Mouse (Mus musculus) CH12.LX (cell line): Measurements from ENCODE around the gene Atxn7l1. TPM values are rescaled to one million over a fixed set of nuclear protein-coding genes. Genes with fewer than 3 reads are reported as not detected.

Source experiments
- DNase-seq: peaks from one replicate; pipeline ENCODE4 v3.0.0-alpha.2; 2013; ENCODE audit errors: extremely low read depth
- H3K27ac ChIP-seq: 2 replicates; pipeline ENCODE4 v1.5.1; 2012; ENCODE audit warnings: low read depth, mild to moderate bottlenecking, control low read depth, moderate library complexity; ENCODE audit not compliant: insufficient read depth
- H3K27me3 ChIP-seq: replicated peaks from 2 replicates; pipeline ENCODE3; 2012; ENCODE audit warnings: inconsistent platforms
- H3K36me3 ChIP-seq, 2 experiments: replicated peaks in 1 of 2; 2 replicates each; pipeline versions ENCODE3 to v1.6.1; 2012; ENCODE audit warnings: inconsistent platforms in 1 of 2, low read length in 1 of 2, mild to moderate bottlenecking in 1 of 2, mixed read lengths in 1 of 2, moderate library complexity in 1 of 2; ENCODE audit not compliant: control insufficient read depth in 1 of 2, insufficient read depth in 1 of 2
- H3K4me1 ChIP-seq, 2 experiments: 2 replicates each; pipeline ENCODE4 v1.6.1; 2012; ENCODE audit warnings: inconsistent platforms in 1 of 2, moderate library complexity in 1 of 2; ENCODE audit not compliant: insufficient read depth in 2 of 2, control insufficient read depth in 1 of 2
- H3K4me2 ChIP-seq: 2 replicates; pipeline ENCODE4 v1.6.1; 2012; ENCODE audit warnings: low read depth, mild to moderate bottlenecking, control low read depth; ENCODE audit not compliant: poor library complexity, insufficient read depth, severe bottlenecking
- H3K4me3 ChIP-seq, 3 experiments: fragments of 150-350 bp in 1 of 3; sonication (generic) in 1 of 3; replicated peaks in 1 of 3; 2 replicates each; pipeline versions ENCODE3 to v1.5.1; 2011 to 2012; ENCODE audit warnings: low read depth in 2 of 3, low read length in 2 of 3, mild to moderate bottlenecking in 2 of 3, moderate library complexity in 2 of 3, control low read depth in 1 of 3, improper control_type of control experiment in 1 of 3, inconsistent platforms in 1 of 3, mixed read lengths in 1 of 3; ENCODE audit not compliant: poor library complexity in 1 of 3
- H3K79me2 ChIP-seq: replicated peaks from 2 replicates; pipeline ENCODE4 v1.6.1; 2012; ENCODE audit warnings: mild to moderate bottlenecking, moderate library complexity; ENCODE audit not compliant: control insufficient read depth, poor library complexity, insufficient read depth, severe bottlenecking; ENCODE audit errors: extremely low read depth
- H3K9ac ChIP-seq: 2 replicates; pipeline ENCODE4 v1.6.1; 2012; ENCODE audit warnings: low read depth, mild to moderate bottlenecking, control low read depth, moderate library complexity; ENCODE audit not compliant: insufficient read depth
- H3K9me3 ChIP-seq: replicated peaks from 2 replicates; pipeline ENCODE3; 2012; ENCODE audit warnings: low read length, inconsistent platforms, mixed read lengths
- BHLHE40 ChIP-seq: IDR thresholded peaks from 2 replicates; pipeline ENCODE4 v1.6.1; 2011; ENCODE audit warnings: mild to moderate bottlenecking, low read depth, low read length, improper control_type of control experiment
- CHD2 ChIP-seq: IDR thresholded peaks from 2 replicates; pipeline ENCODE4 v1.6.1; 2011; ENCODE audit warnings: low read length, improper control_type of control experiment
- ELF1 ChIP-seq: IDR thresholded peaks from 2 replicates; pipeline ENCODE4 v1.6.1; 2014; ENCODE audit warnings: low read depth, mild to moderate bottlenecking, inconsistent platforms, low read length, improper control_type of control experiment
- EP300 ChIP-seq: IDR thresholded peaks from 2 replicates; pipeline ENCODE4 v1.6.1; 2011; ENCODE audit warnings: low read length, improper control_type of control experiment
- HCFC1 ChIP-seq: IDR thresholded peaks from 2 replicates; pipeline ENCODE4 v1.6.1; 2012; ENCODE audit warnings: low read depth, mild to moderate bottlenecking, inconsistent platforms, low read length, improper control_type of control experiment
- IRF4 ChIP-seq: IDR thresholded peaks from 2 replicates; pipeline ENCODE4 v1.6.1; 2014; ENCODE audit warnings: low read depth, mild to moderate bottlenecking, inconsistent platforms, low read length, improper control_type of control experiment
- JUN ChIP-seq: IDR thresholded peaks from 2 replicates; pipeline ENCODE4 v1.6.1; 2011; ENCODE audit warnings: low read depth, mild to moderate bottlenecking, low read length, improper control_type of control experiment, moderate library complexity; ENCODE audit not compliant: insufficient read depth
- JUND ChIP-seq: conservative IDR thresholded peaks from 2 replicates; pipeline ENCODE4 v1.6.1; 2011; ENCODE audit warnings: low read depth, low read length, improper control_type of control experiment
- KAT2A ChIP-seq: IDR thresholded peaks from 2 replicates; pipeline ENCODE4 v1.6.1; 2012; ENCODE audit warnings: low read length, improper control_type of control experiment, inconsistent platforms; ENCODE audit not compliant: insufficient replicate concordance
- MAFK ChIP-seq: IDR thresholded peaks from 2 replicates; pipeline ENCODE4 v1.6.1; 2011; ENCODE audit warnings: low read length, improper control_type of control experiment; ENCODE audit not compliant: insufficient replicate concordance
- MAZ ChIP-seq: IDR thresholded peaks from 2 replicates; pipeline ENCODE4 v1.6.1; 2012; ENCODE audit warnings: low read depth, mild to moderate bottlenecking, inconsistent platforms, low read length, improper control_type of control experiment, moderate library complexity
- MYC ChIP-seq: IDR thresholded peaks from 2 replicates; pipeline ENCODE4 v1.6.1; 2011; ENCODE audit warnings: low read depth, mild to moderate bottlenecking, improper control_type of control experiment, low read length
- NELFE ChIP-seq: IDR thresholded peaks from 2 replicates; pipeline ENCODE4 v1.6.1; 2011; ENCODE audit warnings: low read depth, low read length, improper control_type of control experiment
- PAX5 ChIP-seq: IDR thresholded peaks from 2 replicates; pipeline ENCODE4 v1.6.1; 2012; ENCODE audit warnings: low read length, inconsistent platforms, mixed read lengths
- POLR2A ChIP-seq: IDR thresholded peaks from 2 replicates; pipeline ENCODE4 v1.6.1; 2011; ENCODE audit warnings: low read depth, mild to moderate bottlenecking, improper control_type of control experiment, low read length
- POLR2AphosphoS2 ChIP-seq: IDR thresholded peaks from 2 replicates; pipeline ENCODE4 v1.6.1; 2011; ENCODE audit warnings: low read depth, low read length, improper control_type of control experiment
- RAD21 ChIP-seq: IDR thresholded peaks from 2 replicates; pipeline ENCODE4 v1.6.1; 2011; ENCODE audit warnings: low read depth, mild to moderate bottlenecking, low read length, improper control_type of control experiment, moderate library complexity
- RCOR1 ChIP-seq: conservative IDR thresholded peaks from 2 replicates; pipeline ENCODE4 v1.6.1; 2012; ENCODE audit warnings: low read depth, mild to moderate bottlenecking, inconsistent platforms, low read length, improper control_type of control experiment
- TBP ChIP-seq: conservative IDR thresholded peaks from 2 replicates; pipeline ENCODE4 v1.6.1; 2011; ENCODE audit warnings: low read depth, low read length, improper control_type of control experiment
- TCF12 ChIP-seq: IDR thresholded peaks from 2 replicates; pipeline ENCODE4 v1.6.1; 2014; ENCODE audit warnings: low read depth, mild to moderate bottlenecking, inconsistent platforms, low read length, improper control_type of control experiment
- UBTF ChIP-seq: IDR thresholded peaks from 2 replicates; pipeline ENCODE4 v1.6.1; 2012; ENCODE audit warnings: low read depth, mild to moderate bottlenecking, inconsistent platforms, low read length, improper control_type of control experiment, moderate library complexity
- USF2 ChIP-seq: conservative IDR thresholded peaks from 2 replicates; pipeline ENCODE4 v1.6.1; 2011; ENCODE audit warnings: low read depth, low read length, improper control_type of control experiment
- ZMIZ1 ChIP-seq: IDR thresholded peaks from 2 replicates; pipeline ENCODE4 v1.6.1; 2012; ENCODE audit warnings: low read depth, mild to moderate bottlenecking, inconsistent platforms, low read length, improper control_type of control experiment
- ZNF384 ChIP-seq: IDR thresholded peaks from 2 replicates; pipeline ENCODE4 v1.6.1; 2012; ENCODE audit warnings: low read depth, low read length, improper control_type of control experiment, inconsistent platforms
- dilution Hi-C: fragments of 300-500 bp; cut with MboI; formaldehyde crosslinking; loops from 2 replicates; pipeline ENCODE4 v1.14.3; 2020; ENCODE audit warnings: low sequenced_read_pairs; ENCODE audit not compliant: extremely low pct_unique_long_range_greater_than_20kb, extremely low pct_ligation_motif_present
- in situ Hi-C: fragments of 300-500 bp; cut with MboI; formaldehyde crosslinking; loops from 3 replicates; pipeline ENCODE4 v1.14.3; 2019; ENCODE audit warnings: low sequenced_read_pairs, low pct_ligation_motif_present, low pct_unique_long_range_greater_than_20kb, mixed read lengths
- polyA plus RNA-seq: library from polyadenylated mRNA; unstranded; fragments of >175 nt; gene quantifications from 2 replicates; pipeline ENCODE4 v1.2.1, GENCODE M21; 2012; ENCODE audit warnings: low read depth; ENCODE audit not compliant: insufficient read length
- total RNA-seq, 2 experiments: library from RNA; depleted of rRNA; stranded (reverse); fragments of 300-350 nt in 1 of 2; fragments of >200 nt in 1 of 2; gene quantifications; 2 replicates each; pipeline ENCODE4 v1.2.3; 2012 to 2014

The Atxn7l1 gene
- total and polyA plus RNA-seq, 3 experiments, result 8.6 to 55.7 (median 9.0) TPM

DNA sequence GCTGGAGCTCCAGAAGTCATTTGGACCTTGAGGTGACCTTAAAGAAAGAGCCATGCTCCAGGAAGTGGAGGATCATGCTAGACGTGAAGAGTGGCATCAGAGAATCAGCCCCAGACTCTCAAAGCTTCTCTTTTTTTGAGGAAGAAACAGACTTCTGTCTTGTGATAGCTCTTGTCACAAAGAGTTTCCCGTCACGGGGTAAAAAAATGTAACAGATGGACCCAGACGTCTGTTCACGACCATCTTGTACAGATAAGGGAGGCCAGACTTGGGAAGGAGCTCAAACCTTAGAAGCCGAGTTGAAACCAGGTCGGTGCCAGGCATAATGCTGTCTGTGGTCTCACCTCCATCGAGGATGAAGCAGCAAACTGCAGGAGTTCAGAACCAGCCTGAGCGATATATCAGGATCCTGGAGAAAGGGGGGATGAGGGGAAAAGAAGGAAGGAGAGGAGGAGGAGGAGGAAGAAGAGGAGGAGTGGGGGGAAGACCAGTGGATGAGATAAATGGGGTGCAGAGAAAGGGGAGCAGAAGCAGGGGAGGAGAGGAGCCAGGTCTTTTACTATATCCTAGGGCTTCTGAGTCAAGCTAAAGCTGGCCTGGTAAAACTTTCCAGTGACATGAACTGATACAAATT lies 21.8 kb upstream of the Atxn7l1 start:
- H3K4me1 ChIP-seq, result 0 out of 4 replicates have a peak, but pooled peaks cover 0 to 2% of the 10 kb centered on the region in 2 experiments
- H3K9ac ChIP-seq, result no peak overlapping the region
- dilution Hi-C loops, result no loop called here
- DNase-seq, result no peak
- TF ChIP-seq POLR2A (no peak), PAX5 (no peak), JUND (no peak), MYC (no peak), ZNF384 (no peak), RAD21 (no peak), USF2 (no peak), ZMIZ1 (no peak), TBP (no peak), KAT2A (no peak), NELFE (no peak), HCFC1 (no peak), UBTF (no peak), IRF4 (no peak), EP300 (no peak), BHLHE40 (no peak), CHD2 (no peak), POLR2AphosphoS2 (no peak), ELF1 (no peak), RCOR1 (no peak)
- H3K4me2 ChIP-seq, result no peak overlapping the region
- H3K27ac ChIP-seq, result no peak overlapping the region
- H3K36me3 ChIP-seq, result peaks cover 0 to 21% of the 10 kb centered on the region in 2 experiments
- H3K9me3 ChIP-seq, result no peaks in the 10 kb centered on the region
- no peaks in the 10 kb centered on the region for H3K79me2 ChIP-seq
- in situ Hi-C loops, result no loop called here
- no peaks in the 10 kb centered on the region for H3K27me3 ChIP-seq
- H3K4me3 ChIP-seq, result no peak overlapping the region

DNA sequence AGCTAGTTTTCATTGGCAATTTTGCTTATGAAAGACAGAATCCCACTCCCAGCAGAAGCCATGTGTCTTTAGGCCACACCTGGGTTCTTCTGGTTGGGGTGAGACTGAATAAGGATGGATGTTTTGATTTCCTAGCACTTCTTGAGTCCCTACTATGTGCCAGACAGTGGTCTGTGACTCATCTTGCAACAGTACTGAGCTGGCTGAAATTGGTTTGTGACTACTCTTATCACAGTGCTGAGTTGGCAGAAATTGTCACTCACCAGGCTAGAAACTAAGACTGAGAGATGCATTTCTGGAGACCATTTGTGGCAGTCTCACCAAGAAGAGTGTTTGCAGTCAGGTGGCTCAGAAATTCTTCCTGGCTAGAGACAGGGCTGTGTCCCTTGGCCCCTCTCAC lies 21.2 kb upstream of the Atxn7l1 start:
- H3K27me3 ChIP-seq, result no peaks in the 10 kb centered on the region
- H3K27ac ChIP-seq, result no peak overlapping the region
- H3K79me2 ChIP-seq, result no peaks in the 10 kb centered on the region
- peaks cover under 1 to 25% of the 10 kb centered on the region in 2 experiments for H3K36me3 ChIP-seq
- DNase-seq, result no peak
- H3K9ac ChIP-seq, result no peak overlapping the region
- H3K4me1 ChIP-seq, result 0 out of 4 replicates have a peak, but pooled peaks cover 0 to 2% of the 10 kb centered on the region in 2 experiments
- H3K9me3 ChIP-seq, result no peaks in the 10 kb centered on the region
- dilution Hi-C loops (no loop called here), in situ Hi-C loops (no loop called here)
- H3K4me3 ChIP-seq, result no peak overlapping the region
- no peak overlapping the region for H3K4me2 ChIP-seq
- TF ChIP-seq ELF1 (no peak), MYC (no peak), ZNF384 (no peak), UBTF (no peak), TCF12 (no peak), USF2 (no peak), MAFK (peak; percentile 76), MAZ (no peak), JUN (no peak)
- TF ChIP-seq, all 38 proteins: peak for 1
